Mouse (Mus musculus): ENCODE results near the gene Sgip1.

The Sgip1 gene

GRCm38 (mm10) chr4:102840956-102841729 is 100.0 kb downstream of the Sgip1 start:
- no peak for DNase-seq (ENCODE audit: low spot score)

- no peak for DNase-seq (ENCODE audit: low spot score)
Measured at GRCm38 (mm10) chr4:102850498-102850897, 109.4 kb downstream of the Sgip1 start.

DNA sequence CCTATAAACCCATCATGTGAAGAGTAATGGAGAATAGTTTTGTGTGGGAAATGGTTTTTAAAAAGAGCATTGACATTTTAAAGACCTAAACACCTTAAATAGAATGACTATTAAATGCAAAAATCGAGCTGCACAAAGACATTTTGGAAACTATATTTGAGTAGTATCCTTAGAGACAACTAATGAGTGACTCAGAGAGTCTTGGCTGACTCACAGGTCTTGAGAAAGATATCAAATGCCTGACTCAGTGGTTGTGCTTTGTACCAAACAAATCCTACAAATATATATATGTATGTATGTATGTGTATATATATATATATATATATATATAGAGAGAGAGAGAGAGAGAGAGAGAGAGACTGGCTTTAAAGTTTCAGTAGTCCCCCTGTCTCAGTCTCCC is 110.1 kb downstream of the Sgip1 start:
- no peak for DNase-seq (ENCODE audit: low spot score)

DNA sequence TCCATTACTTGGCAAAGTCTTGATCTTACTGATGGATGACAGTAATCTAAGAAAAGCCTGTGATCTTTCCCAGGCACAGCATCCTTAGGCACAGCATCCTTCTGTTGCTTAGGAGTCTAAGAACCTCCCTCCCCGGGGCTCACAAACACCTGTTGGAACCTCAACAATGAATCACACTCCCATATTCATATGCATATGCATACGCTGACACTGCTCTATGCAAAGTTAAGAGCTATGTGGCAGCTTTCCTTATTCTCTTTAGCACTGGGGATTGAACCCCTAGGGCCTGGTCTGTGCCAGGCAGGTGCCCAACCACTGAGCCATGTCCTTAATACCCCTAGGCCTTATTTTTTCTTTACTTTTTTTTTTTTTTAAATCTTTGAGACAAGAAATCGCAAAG is 111.2 kb downstream of the Sgip1 start:
- no peak for DNase-seq (ENCODE audit: low spot score)

- DNase-seq (ENCODE audit: low spot score) = no peak
Measured at GRCm38 (mm10) chr4:102852808-102853207, 111.7 kb downstream of the Sgip1 start.

DNA sequence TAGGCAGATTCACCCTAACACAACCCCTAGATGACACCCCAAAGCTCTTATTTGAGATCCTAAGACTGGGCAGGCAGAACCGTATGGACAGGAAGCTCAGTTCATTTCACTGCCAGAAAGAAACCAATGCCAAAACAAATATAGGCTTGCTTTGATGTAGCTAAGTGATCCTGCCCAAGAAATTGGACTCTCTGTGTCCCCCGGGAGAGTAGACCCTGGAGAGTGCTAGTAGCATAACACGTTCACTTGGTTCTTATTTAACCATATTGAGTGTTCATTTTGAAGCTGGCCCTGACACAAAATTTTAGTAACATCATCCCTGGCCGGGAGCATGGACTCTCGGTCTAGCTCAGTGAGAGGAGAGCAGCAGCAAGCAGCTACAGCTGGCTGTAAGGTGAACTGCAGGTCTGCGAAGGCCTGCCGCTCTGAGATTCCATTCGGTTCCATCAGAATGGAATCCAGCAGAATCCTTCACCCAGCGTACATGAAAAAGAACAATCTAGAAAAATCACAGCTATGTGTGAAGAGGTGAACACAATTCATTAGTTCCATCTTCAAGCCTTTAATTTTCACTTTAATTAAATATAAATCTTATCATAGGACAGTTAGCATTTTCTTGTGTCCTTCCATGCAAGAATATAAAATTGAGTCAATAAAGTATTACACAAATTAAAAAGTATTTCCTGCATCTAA is 112.4 kb downstream of the Sgip1 start:
- DNase-seq (ENCODE audit: low spot score) = no peak

DNA sequence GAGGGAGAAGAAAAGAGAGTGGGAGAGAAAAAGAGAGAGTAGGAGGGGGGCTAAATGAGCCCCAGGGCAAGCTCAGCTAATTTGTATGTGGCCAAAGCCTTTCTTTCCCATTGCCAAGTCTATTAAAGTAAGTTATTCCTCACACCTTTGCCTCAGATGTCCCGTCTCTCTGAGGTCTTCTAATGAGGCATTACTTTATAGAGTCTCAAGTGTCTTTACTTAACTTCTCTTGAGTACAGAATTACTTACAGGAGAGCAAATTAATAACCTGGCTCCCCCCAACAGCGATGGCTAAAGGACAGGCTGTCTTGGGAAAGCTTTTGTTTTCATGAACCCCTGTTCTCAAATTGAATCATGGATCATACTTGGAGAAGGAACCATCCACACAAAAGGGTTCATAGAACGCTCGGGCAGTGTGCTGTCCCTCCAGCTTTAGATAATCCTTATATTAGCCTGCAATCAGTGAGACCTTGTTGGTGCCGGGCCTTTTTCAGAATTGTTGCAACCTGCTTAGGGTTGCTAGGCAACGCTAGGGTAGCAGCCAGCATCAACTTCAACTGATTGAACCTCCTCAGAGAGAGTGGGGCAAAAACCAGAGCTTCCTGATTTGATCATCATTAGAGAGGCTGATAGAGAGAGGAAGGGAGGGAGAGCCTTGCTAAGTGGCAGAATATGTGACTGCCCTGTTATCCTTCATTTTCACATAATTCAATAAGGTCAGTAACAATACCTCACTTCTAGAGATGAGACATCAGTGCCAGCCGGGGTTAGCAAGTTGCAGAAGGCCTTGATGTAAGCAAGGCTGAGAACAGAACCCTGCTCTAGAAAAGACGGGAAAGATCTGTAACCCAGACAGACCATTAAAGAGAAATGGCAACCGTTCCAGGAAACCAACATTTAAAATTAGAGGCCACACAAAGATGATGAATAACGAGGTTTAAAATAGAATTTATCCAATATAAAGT is 114.1 kb downstream of the Sgip1 start:
- no peak for DNase-seq (ENCODE audit: low spot score)

DNA sequence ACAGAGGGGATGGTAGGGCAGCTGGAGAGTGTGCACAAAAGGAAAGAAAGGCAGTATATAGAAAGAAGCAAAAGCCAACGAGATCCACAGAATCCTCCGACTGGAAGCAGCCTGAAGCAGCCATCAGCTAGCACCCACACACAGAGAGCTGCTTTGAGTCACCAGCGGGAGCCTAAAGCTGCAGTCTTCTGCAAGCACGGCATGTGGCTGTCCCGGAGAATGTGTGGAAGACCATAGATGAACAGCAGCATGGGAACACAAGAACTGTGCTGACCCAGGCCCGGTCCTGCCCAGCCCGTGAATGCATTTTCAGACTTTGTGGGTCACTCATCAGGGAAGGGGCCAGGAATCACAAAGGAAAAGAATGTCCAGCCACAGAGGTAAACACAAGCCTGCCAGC is 115.0 kb downstream of the Sgip1 start:
- DNase-seq (ENCODE audit: low spot score) = no peak

DNA sequence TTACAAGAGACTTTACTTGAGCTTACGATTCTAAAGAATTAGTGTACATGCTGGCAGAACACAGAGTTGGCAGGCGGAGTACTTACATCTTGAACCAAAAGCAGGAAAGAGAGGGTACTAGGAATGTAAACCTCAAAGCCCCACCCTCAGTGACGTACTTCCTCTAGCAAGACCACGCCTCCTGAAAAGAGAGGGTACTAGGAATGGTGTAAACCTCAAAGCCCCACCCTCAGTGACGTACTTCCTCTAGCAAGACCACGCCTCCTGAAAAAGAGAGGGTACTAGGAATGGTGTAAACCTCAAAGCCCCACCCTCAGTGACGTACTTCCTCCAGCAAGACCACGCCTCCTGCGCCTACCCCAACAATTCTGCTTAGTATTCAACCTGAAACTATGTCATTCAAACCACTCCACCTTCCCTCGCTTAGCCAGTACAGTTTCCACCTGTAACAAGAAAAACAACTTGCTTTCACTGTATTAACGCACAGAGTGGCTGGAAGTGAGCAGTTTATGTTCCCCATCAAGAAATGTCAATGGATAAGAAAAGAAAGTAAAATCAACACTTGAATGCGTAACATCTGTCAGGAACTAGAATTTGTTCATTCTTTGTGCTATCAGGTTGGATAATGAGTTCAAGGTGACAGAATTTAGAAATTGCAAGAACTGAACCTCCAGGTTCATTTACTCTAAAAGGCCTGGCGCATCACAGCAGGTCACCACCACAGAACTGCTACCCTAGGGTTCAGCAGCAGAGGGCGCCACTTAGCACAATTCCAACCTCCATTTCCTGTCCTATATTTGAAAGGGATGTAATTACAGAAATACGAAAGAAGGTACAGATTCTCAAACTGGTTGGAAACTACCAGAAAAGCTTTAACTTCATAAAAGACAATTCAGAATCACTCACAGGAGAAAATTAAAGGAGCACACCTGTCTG is 118.4 kb downstream of the Sgip1 start:
- no peak for DNase-seq (ENCODE audit: low spot score)

DNA sequence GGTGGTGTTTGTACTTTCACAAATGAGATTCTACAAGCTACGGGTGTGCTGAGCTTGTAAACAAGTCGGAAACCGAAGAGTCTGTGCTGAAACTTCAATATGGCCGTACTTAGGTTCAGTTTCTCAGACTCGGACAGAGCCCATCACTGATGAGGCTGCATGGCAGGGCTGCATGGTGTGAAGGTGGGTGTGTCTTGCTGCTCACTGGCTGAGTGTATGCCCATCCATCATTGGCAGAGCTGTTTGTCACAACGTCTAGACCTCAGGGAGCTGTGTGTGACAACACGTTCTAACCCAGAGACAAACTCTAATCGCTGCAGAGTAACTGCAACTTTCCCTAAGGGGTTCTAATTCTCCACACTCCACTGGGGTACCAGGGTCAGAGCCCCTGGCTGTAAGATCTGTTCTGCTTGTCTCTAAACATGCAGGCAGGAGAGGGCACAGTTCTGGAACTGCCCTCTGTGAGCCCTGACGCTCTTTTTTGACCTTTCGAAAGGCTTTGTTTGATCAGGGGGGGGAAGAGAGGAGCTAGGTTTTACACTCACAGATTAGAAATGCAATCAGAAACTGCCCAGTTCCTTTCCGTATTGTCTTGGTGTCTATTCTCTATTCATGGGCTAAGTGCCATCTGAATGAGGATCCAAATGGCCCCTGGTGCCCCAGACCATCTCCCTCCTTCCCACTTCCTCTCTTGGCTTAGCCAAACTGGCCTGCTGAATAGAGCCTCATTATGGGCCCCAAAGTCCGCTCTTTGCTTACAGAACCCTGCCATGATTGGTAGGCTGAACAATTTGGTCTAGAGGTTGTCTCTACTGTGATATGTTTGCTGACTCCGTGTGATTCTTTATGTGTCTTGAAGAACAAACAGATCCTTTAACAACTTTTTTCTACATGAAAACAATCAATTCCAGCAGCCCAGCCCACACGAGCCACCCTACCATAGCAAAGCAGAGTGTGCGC is 121.9 kb downstream of the Sgip1 start:
- no peak for DNase-seq (ENCODE audit: low spot score)

DNA sequence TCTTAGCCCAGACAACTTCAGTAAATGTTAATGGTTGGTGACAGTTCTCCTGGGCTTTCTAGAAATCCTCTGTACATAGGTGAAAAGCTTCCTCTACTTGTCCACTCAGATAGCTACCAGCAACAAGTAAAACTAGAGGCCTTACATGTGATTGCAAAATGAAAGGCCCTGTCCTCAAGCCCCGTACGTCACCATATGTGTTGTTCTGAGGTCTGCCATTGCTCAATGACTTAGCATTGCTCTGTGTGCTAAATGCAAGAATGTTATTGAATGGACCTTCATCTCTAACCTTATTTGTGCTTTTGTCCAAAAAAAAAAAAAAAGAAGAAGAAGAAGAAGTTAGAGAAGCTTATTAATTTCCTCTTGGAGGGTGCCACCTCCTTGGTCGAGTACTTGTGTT is 125.4 kb downstream of the Sgip1 start:
- DNase-seq (ENCODE audit: low spot score) = no peak

GRCm38 (mm10) chr4:102871274-102871673 is 130.2 kb downstream of the Sgip1 start:
- no peak for DNase-seq (ENCODE audit: low spot score)

DNA sequence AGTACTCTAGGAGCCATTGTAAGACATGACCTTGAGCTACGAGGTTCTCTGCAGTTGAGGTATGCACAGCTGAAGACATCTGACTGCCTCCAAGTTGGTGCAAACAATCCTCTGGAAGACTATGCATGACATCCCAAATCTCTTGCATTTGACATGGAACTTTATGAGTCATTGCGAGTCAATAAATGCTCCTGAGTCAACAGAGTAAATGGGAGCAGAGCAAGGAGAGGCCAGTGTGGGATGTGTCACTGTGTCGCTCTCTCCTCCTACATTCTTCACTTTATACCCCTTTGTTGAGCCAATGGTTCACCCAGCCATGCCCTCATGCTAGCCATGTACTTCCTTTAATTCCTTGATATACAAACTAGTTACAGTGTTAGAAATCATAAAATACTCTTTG is 142.0 kb downstream of the Sgip1 start:
- DNase-seq (ENCODE audit: low spot score) = no peak

DNA sequence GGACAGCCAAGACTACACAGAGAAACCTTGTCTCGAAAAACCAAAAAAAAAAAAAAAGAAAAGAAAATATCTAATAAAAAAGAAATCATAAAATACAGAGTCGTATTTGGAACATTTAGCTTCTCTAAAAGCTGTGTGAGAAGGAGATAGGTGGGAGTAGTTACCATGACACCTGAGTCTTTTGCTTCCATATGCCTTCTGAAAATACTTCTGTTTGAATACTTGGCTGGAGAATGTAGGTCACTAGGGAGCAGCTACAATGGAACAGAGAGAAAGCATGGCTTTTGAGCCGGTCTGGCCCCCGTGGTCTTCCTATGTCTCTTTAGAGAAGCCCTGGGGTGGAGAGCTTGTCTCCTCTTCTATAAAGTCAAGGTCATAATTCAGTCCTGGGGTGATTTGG is 143.1 kb downstream of the Sgip1 start:
- DNase-seq (ENCODE audit: low spot score) = no peak

DNA sequence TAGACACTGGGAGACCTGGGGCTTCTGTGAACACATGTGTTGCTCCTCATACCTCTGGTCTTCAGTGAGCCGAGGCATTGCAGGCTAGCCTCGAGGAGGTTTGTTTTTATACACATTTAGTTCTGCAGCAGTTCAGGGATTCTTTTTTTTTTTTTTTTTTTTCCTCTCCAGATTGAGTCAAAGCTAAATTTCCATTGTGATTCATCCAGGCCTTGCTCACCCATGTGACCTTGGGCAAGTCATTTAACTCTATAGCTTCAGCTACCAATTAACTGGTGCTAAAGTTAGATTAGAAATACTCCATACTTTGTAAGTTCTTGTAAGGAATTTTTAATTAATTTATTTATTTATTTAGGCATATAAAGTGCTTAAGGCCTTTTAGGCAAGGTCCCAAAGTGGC is 145.4 kb downstream of the Sgip1 start:
- DNase-seq (ENCODE audit: low spot score) = no peak

DNA sequence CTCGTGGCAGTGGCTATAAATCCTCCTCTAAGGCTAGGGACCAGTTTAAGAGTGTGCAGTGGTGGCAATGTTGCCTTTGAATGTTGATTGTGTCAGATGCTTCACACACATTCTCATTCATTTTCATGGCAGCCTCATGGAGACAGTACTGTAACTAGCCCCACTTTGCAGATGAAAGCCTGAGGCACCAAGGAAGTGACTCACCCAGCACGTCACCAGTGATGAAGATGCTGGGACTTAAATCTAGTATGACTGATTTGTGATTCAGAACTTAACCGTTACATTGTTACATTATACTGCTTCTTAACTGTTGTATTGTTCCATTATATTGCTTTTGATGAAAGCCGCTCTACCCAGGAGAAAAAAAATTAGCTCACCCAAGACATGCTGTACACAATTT is 145.8 kb downstream of the Sgip1 start:
- no peak for DNase-seq (ENCODE audit: low spot score)

DNA sequence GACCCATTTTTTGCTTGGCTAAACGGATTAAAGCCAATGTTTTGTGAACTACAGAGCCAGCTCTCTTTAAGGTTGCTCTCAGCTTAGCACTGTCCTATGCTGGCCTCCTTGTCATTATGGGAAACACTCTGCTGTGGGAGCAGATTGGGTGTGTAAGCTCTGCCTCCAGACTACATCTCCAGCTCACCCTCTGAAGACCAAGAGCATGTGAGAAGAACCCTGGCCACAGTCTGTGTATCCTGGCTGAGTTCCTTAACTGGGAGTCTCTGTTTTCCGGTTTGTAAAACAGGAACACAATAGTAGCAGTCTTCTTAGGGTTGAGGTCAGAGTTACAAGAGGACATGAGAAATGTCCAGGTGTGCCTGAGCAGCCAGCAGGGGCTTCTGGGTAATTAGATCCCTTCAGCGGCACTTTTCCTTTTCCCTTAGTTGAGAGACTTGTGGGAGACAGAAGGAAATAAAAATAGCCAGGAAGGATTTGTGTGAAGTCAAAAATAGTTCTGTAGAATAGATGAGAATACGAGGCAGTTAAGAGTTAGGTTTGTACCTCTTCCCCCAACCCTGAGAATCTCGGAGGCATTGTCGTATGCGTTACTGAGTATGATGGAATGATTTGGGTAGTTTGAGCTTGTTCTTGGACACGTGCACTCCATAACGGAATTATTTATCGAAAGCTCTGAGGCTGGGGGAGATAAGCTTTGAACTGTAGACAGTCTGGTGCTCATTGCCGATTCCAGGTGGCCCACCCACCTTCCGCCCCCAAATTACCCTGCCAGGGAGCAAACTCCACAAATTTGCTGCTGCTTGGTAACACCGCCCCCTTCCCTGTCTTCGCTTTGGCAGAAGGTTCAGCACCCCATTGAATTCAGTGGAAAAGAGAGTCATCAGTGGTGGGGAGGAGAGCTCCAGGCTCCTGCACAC is 146.9 kb downstream of the Sgip1 start:
- DNase-seq (ENCODE audit: low spot score) = no peak

- DNase-seq (ENCODE audit: low spot score) = no peak
Measured at GRCm38 (mm10) chr4:102895866-102896265, 154.8 kb downstream of the Sgip1 start.

- no peak for DNase-seq (ENCODE audit: low spot score)
Measured at GRCm38 (mm10) chr4:102898987-102899386, 157.9 kb downstream of the Sgip1 start.

All from ovary, postnatal 10 days (tissue).